Mouse (Mus musculus): ENCODE data around the gene Cir1. TPM values are rescaled to one million over a fixed set of nuclear protein-coding genes. Genes with fewer than 3 reads are reported as not detected.

Cir1 gene
- total RNA-seq, 1 experiment, result 7.4 TPM

DNA sequence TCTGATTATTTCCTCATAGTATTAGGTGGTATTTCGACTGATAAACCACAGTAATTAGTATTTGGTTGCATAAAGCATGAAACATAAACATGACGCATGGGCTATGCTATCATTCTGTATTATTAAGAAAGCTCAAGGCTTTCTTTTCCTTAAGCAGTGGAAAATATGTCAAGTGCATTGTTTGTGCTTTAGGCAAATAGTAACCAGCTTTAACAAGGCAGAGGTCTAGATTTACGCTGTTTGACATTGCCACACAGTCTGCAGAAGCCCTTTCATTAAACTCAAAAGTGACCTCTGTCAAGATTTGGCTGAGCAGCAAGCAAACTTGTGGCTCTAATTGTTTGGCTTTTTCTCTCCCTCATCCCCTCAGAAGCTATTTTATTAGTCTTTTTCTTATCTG, 23.4 kb upstream of the Cir1 start:
- Histone ChIP-seq H3K9ac (ENCODE audit: insufficient read depth, low read depth, low read length, poor library complexity, severe bottlenecking) (no peak overlapping the region), H3K36me3 (ENCODE audit: control insufficient read depth, insufficient read depth, low read length, poor library complexity, severe bottlenecking) (no peaks in the 10 kb centered on the region), H3K4me3 (ENCODE audit: insufficient read depth in 1 of 2, low read depth in 1 of 2, low read length in 2 of 2, poor library complexity in 1 of 2, severe bottlenecking in 1 of 2) (no peak overlapping the region), H3K4me1 (ENCODE audit: control insufficient read depth in 2 of 2, insufficient read depth in 2 of 2, low read length in 2 of 2, poor library complexity in 1 of 2) (no peaks in the 10 kb centered on the region), H3K27ac (ENCODE audit: insufficient read depth, low read depth, low read length, poor library complexity, severe bottlenecking) (no peak overlapping the region), H3K9me3 (ENCODE audit: control insufficient read depth, insufficient read depth, low read depth, low read length) (no peaks in the 10 kb centered on the region)
- in situ Hi-C loops (cut with MboI; ENCODE audit: low sequenced_read_pairs in 2 of 2, unreplicated experiment in 2 of 2), result no loop called here
- TF ChIP-seq CHD2 (IDR thresholded peaks at IDR 0.05; ENCODE audit: low read depth, low read length) (no peak), HCFC1 (IDR thresholded peaks at IDR 0.05; ENCODE audit: borderline replicate concordance, insufficient read depth, low read length) (no peak), MAFK (IDR thresholded peaks at IDR 0.05; ENCODE audit: insufficient read depth, low read depth, low read length) (no peak), ZNF384 (IDR thresholded peaks at IDR 0.05; ENCODE audit: low read depth, low read length) (no peak), ZC3H11A (IDR thresholded peaks at IDR 0.05; ENCODE audit: borderline replicate concordance, low read depth, low read length) (no peak)
- no peak for DNase-seq (ENCODE audit: low read depth, low spot score)

DNA sequence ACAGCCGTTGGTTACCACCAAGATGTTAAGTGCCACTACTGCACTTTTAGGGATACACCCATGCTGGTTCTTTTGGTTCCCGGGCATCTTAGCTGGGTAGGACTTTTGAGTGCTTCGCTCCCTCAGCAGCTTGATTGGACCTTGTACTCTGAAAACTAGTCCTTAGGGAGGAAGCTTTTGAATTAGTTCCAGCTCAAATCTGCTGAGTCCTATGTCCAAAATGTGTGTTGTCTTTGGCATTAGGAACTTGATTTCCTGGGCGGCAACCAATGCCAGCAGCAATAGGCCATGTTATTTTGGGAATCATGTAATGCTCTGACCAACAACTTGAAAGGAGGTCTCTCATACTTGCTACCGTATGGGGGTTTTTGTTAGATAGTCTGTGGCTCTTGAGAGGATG, 13.4 kb upstream of the Cir1 start:
- H3K4me3 ChIP-seq (ENCODE audit: insufficient read depth in 1 of 2, low read depth in 1 of 2, low read length in 2 of 2, poor library complexity in 1 of 2, severe bottlenecking in 1 of 2), result no peak overlapping the region
- no peaks in the 10 kb centered on the region for H3K36me3 ChIP-seq (ENCODE audit: control insufficient read depth, insufficient read depth, low read length, poor library complexity, severe bottlenecking)
- in situ Hi-C loops (cut with MboI; ENCODE audit: low sequenced_read_pairs in 2 of 2, unreplicated experiment in 2 of 2), result no loop called here
- H3K27ac ChIP-seq (ENCODE audit: insufficient read depth, low read depth, low read length, poor library complexity, severe bottlenecking), result no peak overlapping the region
- no peak for TF ChIP-seq ZNF384 (IDR thresholded peaks at IDR 0.05; ENCODE audit: low read depth, low read length)
- TF ChIP-seq HCFC1 (IDR thresholded peaks at IDR 0.05; ENCODE audit: borderline replicate concordance, insufficient read depth, low read length), result no peak
- no peak for TF ChIP-seq ZC3H11A (IDR thresholded peaks at IDR 0.05; ENCODE audit: borderline replicate concordance, low read depth, low read length)
- no peak for TF ChIP-seq CHD2 (IDR thresholded peaks at IDR 0.05; ENCODE audit: low read depth, low read length)
- H3K4me1 ChIP-seq (ENCODE audit: control insufficient read depth in 2 of 2, insufficient read depth in 2 of 2, low read length in 2 of 2, poor library complexity in 1 of 2), result peaks cover 0 to 4% of the 10 kb centered on the region in 2 experiments; a peak in 2 of 4 replicates
- no peak overlapping the region for H3K9ac ChIP-seq (ENCODE audit: insufficient read depth, low read depth, low read length, poor library complexity, severe bottlenecking)
- no peak for DNase-seq (ENCODE audit: low read depth, low spot score)
- no peaks in the 10 kb centered on the region for H3K9me3 ChIP-seq (ENCODE audit: control insufficient read depth, insufficient read depth, low read depth, low read length)

DNA sequence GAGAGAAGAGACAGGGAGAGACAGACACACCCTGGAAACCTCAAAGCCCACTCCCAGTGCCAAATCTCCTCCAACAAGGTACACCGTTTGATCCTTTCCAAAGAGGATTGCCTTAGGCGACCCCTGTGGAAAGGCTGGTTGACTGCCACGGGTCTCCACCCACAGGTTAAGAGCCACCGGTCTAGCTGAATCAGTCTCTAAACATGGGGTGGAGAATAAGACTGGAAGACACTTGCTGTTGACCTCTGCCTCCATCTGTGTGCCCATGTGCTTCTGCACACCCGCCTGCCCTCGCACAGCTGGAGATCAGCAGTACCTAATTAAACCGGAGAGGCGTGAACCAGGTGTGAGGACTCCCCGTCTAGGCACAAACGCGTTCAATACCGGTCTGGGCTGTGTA, 10.5 kb upstream of the Cir1 start:
- no peak overlapping the region for H3K4me3 ChIP-seq (ENCODE audit: insufficient read depth in 1 of 2, low read depth in 1 of 2, low read length in 2 of 2, poor library complexity in 1 of 2, severe bottlenecking in 1 of 2)
- no peak overlapping the region for H3K27ac ChIP-seq (ENCODE audit: insufficient read depth, low read depth, low read length, poor library complexity, severe bottlenecking)
- TF ChIP-seq ZNF384 (IDR thresholded peaks at IDR 0.05; ENCODE audit: low read depth, low read length) (no peak), HCFC1 (IDR thresholded peaks at IDR 0.05; ENCODE audit: borderline replicate concordance, insufficient read depth, low read length) (no peak), MAFK (IDR thresholded peaks at IDR 0.05; ENCODE audit: insufficient read depth, low read depth, low read length) (no peak), ZC3H11A (IDR thresholded peaks at IDR 0.05; ENCODE audit: borderline replicate concordance, low read depth, low read length) (no peak), CHD2 (IDR thresholded peaks at IDR 0.05; ENCODE audit: low read depth, low read length) (no peak)
- H3K9me3 ChIP-seq (ENCODE audit: control insufficient read depth, insufficient read depth, low read depth, low read length), result no peaks in the 10 kb centered on the region
- H3K4me1 ChIP-seq (ENCODE audit: control insufficient read depth in 2 of 2, insufficient read depth in 2 of 2, low read length in 2 of 2, poor library complexity in 1 of 2), result peaks cover 0 to 4% of the 10 kb centered on the region in 2 experiments; a peak in 2 of 4 replicates
- H3K9ac ChIP-seq (ENCODE audit: insufficient read depth, low read depth, low read length, poor library complexity, severe bottlenecking), result no peak overlapping the region
- DNase-seq (ENCODE audit: low read depth, low spot score), result peak; percentile 45
- peaks cover 5% of the 10 kb centered on the region for H3K36me3 ChIP-seq (ENCODE audit: control insufficient read depth, insufficient read depth, low read length, poor library complexity, severe bottlenecking)
- in situ Hi-C loops (cut with MboI; ENCODE audit: low sequenced_read_pairs in 2 of 2, unreplicated experiment in 2 of 2), result no loop called here

DNA sequence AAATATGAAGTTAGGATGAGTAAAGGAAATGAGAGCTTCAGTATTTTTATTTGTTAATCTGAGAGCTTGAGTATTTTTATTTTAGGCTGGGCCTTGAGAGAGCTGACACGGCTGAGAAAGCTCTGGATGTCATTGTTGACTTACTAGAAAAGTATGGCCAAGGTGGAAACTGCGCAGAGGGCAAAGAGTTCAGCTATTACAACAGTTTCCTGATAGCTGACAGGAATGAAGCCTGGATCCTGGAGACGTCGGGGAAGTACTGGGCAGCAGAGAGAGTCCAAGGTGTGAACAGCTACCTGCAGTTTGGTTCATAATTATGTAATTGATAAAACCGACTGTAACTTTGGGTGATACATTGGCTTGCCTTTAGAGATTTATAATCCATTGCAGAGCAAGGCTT, 6.7 kb upstream of the Cir1 start:
- in situ Hi-C loops (cut with MboI; ENCODE audit: low sequenced_read_pairs in 2 of 2, unreplicated experiment in 2 of 2), result no loop called here
- no peak overlapping the region for H3K9ac ChIP-seq (ENCODE audit: insufficient read depth, low read depth, low read length, poor library complexity, severe bottlenecking)
- TF ChIP-seq MAFK (IDR thresholded peaks at IDR 0.05; ENCODE audit: insufficient read depth, low read depth, low read length), result no peak
- no peak for TF ChIP-seq ZNF384 (IDR thresholded peaks at IDR 0.05; ENCODE audit: low read depth, low read length)
- peaks cover 5% of the 10 kb centered on the region for H3K36me3 ChIP-seq (ENCODE audit: control insufficient read depth, insufficient read depth, low read length, poor library complexity, severe bottlenecking)
- peaks cover 0 to 4% of the 10 kb centered on the region in 2 experiments; a peak in 2 of 4 replicates for H3K4me1 ChIP-seq (ENCODE audit: control insufficient read depth in 2 of 2, insufficient read depth in 2 of 2, low read length in 2 of 2, poor library complexity in 1 of 2)
- no peaks in the 10 kb centered on the region for H3K9me3 ChIP-seq (ENCODE audit: control insufficient read depth, insufficient read depth, low read depth, low read length)
- no peak overlapping the region for H3K4me3 ChIP-seq (ENCODE audit: insufficient read depth in 1 of 2, low read depth in 1 of 2, low read length in 2 of 2, poor library complexity in 1 of 2, severe bottlenecking in 1 of 2)
- DNase-seq (ENCODE audit: low read depth, low spot score), result no peak
- no peak overlapping the region for H3K27ac ChIP-seq (ENCODE audit: insufficient read depth, low read depth, low read length, poor library complexity, severe bottlenecking)

DNA sequence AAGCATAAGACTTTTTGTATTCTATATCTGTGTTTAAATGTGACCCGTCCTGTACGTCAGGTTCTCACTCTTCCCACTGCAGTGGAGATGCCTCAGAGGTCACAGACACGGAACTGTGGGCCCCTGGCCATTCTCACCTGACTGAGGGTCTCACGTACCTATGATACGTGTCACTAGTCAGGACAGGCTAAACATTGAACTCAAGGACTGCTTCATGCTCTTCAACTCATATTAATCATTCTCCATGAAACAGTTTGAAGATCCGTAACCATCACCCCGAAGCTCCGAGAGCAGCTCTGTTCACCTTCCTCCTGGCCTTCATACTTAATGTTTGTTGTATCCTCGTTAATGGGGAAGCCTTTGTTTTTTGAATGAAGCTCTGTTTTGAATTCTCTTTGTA, 4.9 kb upstream of the Cir1 start:
- DNase-seq (ENCODE audit: low read depth, low spot score), result no peak
- Histone ChIP-seq H3K27ac (ENCODE audit: insufficient read depth, low read depth, low read length, poor library complexity, severe bottlenecking) (no peak overlapping the region), H3K9me3 (ENCODE audit: control insufficient read depth, insufficient read depth, low read depth, low read length) (no peaks in the 10 kb centered on the region), H3K36me3 (ENCODE audit: control insufficient read depth, insufficient read depth, low read length, poor library complexity, severe bottlenecking) (peaks cover 5% of the 10 kb centered on the region), H3K4me3 (ENCODE audit: insufficient read depth in 1 of 2, low read depth in 1 of 2, low read length in 2 of 2, poor library complexity in 1 of 2, severe bottlenecking in 1 of 2) (no peak overlapping the region), H3K9ac (ENCODE audit: insufficient read depth, low read depth, low read length, poor library complexity, severe bottlenecking) (no peak overlapping the region), H3K4me1 (ENCODE audit: control insufficient read depth in 2 of 2, insufficient read depth in 2 of 2, low read length in 2 of 2, poor library complexity in 1 of 2) (no peaks in the 10 kb centered on the region; a peak in 1 of 4 replicates)
- in situ Hi-C loops (cut with MboI; ENCODE audit: low sequenced_read_pairs in 2 of 2, unreplicated experiment in 2 of 2), result no loop called here
- TF ChIP-seq ZC3H11A (IDR thresholded peaks at IDR 0.05; ENCODE audit: borderline replicate concordance, low read depth, low read length), result no peak
- no peak for TF ChIP-seq MAFK (IDR thresholded peaks at IDR 0.05; ENCODE audit: insufficient read depth, low read depth, low read length)
- TF ChIP-seq ZNF384 (IDR thresholded peaks at IDR 0.05; ENCODE audit: low read depth, low read length), result no peak
- no peak for TF ChIP-seq HCFC1 (IDR thresholded peaks at IDR 0.05; ENCODE audit: borderline replicate concordance, insufficient read depth, low read length)
- TF ChIP-seq CHD2 (IDR thresholded peaks at IDR 0.05; ENCODE audit: low read depth, low read length), result no peak

All from ES-E14 (cell line).